Comparison of ENCODE assay signal across 16 mouse cellular contexts in the genomic region with DNA sequence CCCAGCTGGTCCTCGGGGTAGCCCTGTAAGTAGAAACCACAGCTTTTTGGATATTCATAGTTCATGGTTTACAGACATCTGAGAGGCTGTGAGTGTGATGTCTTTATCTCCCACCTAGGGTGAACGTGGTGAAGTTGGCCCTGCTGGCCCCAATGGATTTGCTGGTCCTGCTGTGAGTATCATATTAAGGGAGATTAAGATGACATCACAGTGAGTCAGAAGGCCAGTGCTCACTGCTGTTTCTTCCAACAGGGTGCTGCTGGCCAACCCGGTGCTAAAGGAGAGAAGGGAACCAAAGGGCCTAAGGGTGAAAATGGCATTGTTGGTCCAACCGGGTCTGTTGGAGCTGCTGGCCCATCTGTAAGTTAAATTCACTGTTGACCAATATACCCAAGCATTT.
"Had no signal": no experiment of that assay in that cellular context is flagged by ENCODE, and none has a peak within 500 bp of the region (broad histone marks: within the 10 kb centered on the region; RNA-seq: fewer than 3 reads in every experiment).

No protein-coding gene starts in this region.

- H3K27me3 ChIP-seq: kidney, embryonic 15.5 days; liver, embryonic 13.5 days; lung, embryonic 15.5 days; midbrain, embryonic 15.5 days; neural tube, embryonic 13.5 days had no signal

- H3K4me2 ChIP-seq: kidney, embryonic 15.5 days; liver, embryonic 13.5 days; lung, embryonic 15.5 days; midbrain, embryonic 11.5 days; midbrain, embryonic 15.5 days; neural tube, embryonic 13.5 days had no signal

- H3K36me3 ChIP-seq: liver, embryonic 13.5 days; midbrain, embryonic 15.5 days; neural tube, embryonic 13.5 days had no signal

- H3K4me1 ChIP-seq: kidney, embryonic 15.5 days; liver, embryonic 13.5 days; lung, embryonic 15.5 days; megakaryocyte, embryonic 14.5 days; midbrain, embryonic 15.5 days had no signal

- DNase-seq: kidney, postnatal 14 days; left cerebral cortex, postnatal 4 days; liver, embryonic 13.5 days; liver, postnatal 0 days; lung, postnatal 14 days; retina, postnatal 1 day; right cerebral cortex, postnatal 4 days; spleen, adult 18-20 months; thymus, postnatal 36 days had no signal

- H3K27ac ChIP-seq: kidney, embryonic 15.5 days; liver, embryonic 13.5 days; lung, embryonic 15.5 days; macrophage; midbrain, embryonic 15.5 days; neural tube, embryonic 13.5 days had no signal

- H3K9me3 ChIP-seq: kidney, embryonic 15.5 days; liver, embryonic 13.5 days; lung, embryonic 15.5 days; megakaryocyte, embryonic 14.5 days; midbrain, embryonic 15.5 days; neural tube, embryonic 13.5 days had no signal

- H3K9ac ChIP-seq: kidney, embryonic 15.5 days; liver, embryonic 13.5 days; liver, postnatal 0 days; lung, embryonic 15.5 days; midbrain, embryonic 15.5 days; neural tube, embryonic 13.5 days had no signal

- H3K4me3 ChIP-seq: kidney, embryonic 15.5 days; liver, embryonic 13.5 days; lung, embryonic 15.5 days; megakaryocyte, embryonic 14.5 days; midbrain, embryonic 15.5 days; neural tube, embryonic 13.5 days had no signal

- ATAC-seq: liver, postnatal 0 days; midbrain, embryonic 15.5 days had no signal
